Mouse (Mus musculus) ZHBTc4 (cell line): ENCODE results near the gene Rnf149.
A peak's percentile ranks its signal among the peaks of the same experiment; 100 is the strongest.

ENCODE experiments used
- DNase-seq: peaks from one replicate; pipeline ENCODE4 v3.0.0-alpha.2; 2011; ENCODE audit warnings: low read depth, low spot score

Rnf149 gene

DNA sequence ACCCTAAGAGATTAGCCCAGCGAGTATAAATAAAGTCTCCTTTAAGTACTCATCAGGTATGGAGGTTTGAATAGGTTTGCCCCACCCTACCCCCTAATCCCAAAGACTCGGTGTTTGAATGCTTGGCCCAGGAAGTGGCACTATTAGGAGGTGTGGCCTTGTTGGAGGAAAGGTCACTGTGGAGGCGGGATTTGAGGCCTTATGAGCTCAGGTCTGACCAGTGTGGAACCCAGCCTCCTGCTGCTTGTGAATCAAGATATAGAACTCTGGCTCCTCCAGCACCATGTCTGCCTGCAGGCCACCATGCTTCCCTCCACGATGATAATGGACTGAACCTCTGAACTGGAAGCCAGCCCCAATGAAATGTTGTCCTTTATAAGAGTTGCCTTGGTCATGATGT lies 46.2 kb downstream of the Rnf149 start:
- DNase-seq = peak; percentile 59

DNA sequence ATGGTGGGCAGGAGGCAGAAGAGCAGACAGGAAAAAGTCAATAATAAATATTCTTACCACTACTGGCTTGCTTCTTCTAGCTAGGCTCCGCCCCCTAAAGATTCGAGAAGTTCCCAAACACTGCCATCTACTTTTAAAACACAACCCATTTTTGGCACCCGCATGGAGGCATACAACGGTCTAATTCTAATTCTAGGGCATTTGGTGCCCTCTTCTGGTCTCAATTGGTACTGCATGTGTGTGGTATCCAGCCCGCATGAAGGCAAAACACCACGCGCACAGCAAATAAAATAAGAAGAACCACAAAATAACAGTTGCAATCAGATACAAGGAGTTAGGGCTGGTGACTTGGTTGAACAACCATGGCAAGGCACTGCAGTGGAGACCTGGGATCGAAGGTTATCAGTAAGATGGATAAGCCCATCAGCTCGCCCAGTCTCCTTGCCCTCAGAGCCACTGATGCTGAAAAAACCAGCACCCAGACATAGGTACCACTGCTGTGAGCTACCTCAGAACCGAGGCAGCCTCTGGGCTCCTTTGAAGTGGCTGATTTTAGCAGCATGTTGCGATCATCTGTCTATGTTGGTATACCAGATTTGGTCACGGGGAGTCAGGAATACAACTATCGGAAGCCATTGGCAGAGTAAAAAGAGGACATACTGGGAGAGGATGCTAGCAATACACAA lies 46.8 kb downstream of the Rnf149 start:
- DNase-seq = peak; percentile 91

DNA sequence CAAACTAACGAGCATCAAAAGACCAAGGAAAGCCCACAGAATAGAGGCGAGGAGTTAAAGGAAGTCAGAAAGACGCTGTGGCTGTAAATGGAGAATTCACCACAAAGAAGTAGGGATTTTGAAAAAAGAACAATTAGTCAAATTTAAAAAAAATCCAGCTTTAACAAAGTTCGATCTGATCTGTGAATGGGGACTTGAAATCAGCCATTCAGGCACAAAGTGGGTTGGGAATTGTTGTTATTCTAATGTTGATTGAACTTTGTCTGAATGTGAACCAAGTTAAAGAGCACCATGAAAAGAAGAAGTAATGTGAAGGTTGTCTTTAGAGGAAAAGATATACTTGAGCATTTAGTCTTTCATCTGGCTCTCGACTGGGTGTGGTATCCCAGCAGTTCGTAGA lies 48.9 kb downstream of the Rnf149 start:
- DNase-seq = peak; percentile 89

DNA sequence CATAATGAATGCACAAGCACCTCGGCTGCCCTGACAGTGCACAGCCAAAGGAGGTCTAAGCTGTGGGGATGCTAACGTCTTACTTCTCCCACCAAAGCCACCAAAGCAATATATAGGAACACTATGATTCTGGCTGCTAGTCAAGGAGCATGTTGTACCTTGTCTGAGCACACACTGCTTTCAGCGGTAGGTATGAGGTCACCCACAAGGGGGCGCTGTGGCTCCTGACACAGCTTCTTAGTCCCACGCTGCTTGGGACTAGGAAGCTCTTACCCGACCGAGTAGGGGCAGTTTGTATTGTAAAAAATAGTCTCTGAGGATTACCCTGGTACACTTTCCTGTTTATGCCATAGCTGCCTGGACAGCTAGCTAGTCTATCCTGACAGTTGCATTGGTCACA lies 49.8 kb downstream of the Rnf149 start:
- DNase-seq = peak; percentile 96

DNA sequence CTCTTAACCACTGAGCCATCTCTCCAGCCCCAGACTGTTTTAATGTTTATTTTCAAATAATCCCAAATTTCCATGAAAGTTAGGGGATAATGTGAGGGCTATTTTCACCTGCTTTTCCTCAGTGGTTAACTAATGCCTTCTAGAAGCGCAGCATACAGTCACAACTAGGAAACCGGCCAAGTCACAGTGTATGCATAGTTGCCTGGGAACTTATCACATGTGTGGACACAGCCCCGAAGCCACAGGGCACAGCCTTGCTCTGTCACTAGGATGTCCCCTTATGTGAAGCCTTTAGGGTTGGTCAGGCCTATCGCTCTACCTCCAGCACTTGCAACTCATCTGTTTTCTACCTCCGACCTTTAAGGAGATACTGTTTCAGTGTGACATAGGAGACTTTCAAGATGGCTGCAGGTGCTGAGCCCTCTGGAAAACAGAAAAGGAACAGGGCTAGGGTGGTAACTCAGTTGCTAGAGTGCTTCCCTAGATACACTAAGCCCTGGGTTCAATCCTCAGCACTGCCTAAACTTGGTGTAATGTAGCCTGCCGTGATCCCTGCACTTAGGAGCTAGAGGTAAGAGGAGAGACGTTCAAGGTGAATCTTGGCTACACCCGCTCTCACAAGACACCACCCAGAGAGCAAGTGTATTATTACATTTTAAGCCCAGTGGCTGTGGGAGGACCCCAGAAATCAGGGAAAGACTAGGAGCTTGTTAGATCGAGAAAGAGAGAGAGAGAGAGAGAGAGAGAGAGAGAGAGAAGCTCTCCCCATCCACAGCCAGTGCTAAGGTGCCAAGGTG lies 50.6 kb downstream of the Rnf149 start:
- no peak for DNase-seq

DNA sequence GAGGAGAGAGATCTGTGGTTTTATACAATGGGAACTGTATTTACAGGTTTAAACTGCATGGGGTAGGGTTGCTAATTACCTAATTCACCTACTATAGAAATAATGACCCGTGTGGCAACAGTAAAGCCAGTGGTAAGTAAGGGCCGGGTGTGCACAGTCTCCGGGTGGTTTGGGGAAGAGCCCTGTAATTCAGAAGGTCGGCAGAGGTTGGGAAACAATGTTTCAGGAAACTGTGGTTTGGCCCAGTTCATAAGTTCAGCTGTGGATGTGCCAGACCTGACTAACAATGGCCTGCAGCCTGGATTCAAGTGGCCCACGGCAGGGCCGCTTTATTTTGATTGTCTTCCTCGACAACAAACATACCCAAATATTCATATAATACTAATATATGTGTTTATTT lies 51.4 kb downstream of the Rnf149 start:
- DNase-seq = no peak

DNA sequence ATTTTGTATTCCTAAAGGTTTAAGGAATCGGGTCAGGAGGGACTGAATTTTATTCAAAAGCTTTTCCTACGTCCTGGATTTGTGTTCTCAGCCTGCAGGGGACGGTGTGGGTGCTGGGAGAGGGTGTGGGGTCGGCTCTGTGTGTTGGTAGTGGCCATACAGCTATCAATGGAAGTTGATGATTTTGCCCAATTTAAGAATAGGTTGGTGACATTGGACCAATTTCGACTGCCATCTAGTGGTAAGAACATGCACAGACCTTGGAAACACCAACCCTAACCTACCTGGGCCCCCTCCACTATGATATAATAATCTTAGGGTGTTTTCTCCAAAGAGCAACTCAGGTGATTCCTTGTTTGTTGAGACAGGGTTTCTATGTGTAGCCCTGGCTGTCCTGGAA lies 54.7 kb downstream of the Rnf149 start:
- DNase-seq = peak; percentile 61

DNA sequence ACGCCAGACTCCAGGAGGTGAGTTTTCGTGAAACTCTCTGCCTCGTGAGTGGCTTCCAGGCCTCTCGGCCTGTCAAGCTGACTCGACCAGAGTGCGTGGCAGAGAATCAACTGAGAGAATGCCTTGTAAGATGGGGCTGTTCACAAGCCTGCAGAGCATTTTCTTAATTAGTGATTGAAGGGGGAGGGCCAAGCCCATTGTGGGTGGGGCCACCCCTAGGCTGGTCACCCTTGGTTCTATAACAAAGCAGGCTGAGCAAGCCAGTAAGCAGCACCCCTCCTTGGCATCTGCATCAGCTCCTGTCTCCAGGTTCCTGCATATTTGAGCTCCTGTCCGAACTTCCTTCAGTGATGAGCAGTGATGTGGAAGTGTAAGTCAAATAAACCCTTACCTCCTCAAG lies 55.9 kb downstream of the Rnf149 start:
- DNase-seq = peak; percentile 88

DNA sequence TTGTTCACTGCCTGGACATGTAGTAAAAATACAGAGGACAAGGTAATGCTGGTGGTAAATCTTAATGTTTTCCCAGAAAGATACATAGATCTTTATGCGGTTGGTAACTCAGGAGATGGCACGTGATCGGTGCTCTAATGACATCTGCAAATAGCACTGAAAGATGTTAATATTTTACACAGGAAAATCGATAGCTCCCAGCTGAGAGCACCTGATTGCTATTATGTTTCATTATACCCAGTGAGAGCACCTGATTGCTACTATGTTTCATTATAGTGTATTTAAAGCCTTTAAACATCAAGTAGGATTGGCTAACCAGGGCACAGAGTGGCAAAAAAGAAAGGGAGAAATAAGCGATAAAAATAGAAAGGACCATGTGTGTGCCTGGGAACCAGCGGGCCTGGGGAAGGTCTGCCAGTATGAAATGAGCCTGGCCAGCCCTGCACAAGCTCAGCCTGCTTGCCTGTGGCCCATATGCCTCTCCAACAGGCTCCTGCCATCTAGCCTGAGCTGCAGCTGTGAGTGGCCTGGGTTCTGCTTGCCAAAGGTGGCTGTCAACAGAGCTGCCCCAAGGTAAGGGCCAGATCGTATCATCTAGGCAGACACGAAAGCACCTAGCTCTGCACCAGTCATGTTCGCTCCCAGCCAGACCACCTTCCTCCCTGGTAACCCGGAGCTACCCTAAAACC lies 61.8 kb downstream of the Rnf149 start:
- DNase-seq = no peak

DNA sequence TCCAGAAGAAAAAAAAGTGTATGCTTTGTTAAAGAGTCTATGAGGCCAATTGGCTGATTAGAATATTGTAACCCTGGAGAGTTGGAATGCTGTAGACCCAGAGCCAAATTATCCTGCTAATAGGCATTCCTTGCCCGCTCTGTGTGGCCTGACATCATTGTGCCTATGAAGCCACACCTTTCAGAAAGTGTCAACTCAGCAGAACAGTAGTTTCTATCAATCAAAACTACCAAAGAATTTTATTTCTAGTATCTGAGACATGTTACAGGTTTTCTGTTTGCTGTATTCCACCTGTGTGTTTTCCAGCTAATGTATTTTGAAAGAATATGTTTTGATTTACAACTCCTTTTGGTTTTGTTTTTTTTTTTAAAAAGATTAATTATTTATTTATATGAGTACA lies 65.0 kb downstream of the Rnf149 start:
- no peak for DNase-seq

DNA sequence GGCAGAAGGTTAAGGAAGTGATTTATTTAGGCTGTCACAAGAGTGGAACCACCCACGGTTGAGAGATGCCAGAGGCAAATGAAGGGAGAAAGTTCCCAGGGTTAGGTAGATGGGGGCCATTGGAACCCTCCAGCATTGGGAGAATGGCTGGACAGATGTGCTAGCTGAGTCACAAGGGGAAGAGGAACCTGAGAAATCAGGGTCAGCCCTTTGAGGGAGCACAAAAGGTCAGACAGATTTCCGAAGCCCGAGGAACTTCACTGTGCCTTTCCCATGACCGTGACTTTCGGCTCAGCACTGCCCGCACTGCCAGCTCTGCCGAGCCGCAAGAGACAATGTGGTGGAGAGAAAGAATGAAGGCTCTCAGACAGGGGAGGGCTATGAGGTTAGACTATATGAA lies 65.4 kb downstream of the Rnf149 start:
- no peak for DNase-seq

DNA sequence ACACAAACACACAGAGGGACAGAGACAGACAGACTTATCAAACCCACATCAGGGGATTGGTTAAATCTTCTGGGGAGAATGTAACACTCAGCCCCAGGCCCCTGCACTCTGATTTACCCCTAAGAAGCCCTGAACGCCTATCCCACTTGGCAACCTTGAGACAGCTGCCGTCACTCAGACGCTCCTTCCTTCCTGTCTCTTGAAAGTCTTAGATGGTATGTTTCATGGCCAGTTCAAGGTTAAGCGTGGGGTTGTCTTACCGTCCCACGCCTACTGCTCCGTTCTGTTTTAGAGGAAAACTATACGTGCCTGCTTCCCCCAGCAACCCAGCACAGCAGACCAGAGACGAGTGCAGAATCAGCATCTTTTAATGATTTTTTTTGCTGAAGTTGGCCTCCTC lies 71.6 kb downstream of the Rnf149 start:
- DNase-seq = peak; percentile 60

DNA sequence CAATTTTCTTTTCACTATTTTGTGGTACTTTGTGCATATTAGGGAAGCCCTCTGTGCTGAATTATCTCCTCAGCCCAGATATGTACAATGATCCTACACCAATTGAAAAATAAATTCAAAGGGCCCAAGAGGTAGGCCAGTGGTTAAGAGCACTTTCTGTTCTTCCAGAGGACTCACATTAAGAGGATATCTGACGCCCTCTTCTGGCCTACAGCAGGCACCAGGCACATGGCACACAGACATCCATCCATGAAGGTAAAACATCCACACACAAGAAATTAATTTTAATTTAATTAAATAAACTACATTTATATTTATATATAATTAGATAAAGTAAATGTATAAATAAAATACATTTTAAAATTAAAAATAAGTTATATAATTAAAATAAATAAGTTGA lies 72.9 kb downstream of the Rnf149 start:
- DNase-seq = peak; percentile 66

DNA sequence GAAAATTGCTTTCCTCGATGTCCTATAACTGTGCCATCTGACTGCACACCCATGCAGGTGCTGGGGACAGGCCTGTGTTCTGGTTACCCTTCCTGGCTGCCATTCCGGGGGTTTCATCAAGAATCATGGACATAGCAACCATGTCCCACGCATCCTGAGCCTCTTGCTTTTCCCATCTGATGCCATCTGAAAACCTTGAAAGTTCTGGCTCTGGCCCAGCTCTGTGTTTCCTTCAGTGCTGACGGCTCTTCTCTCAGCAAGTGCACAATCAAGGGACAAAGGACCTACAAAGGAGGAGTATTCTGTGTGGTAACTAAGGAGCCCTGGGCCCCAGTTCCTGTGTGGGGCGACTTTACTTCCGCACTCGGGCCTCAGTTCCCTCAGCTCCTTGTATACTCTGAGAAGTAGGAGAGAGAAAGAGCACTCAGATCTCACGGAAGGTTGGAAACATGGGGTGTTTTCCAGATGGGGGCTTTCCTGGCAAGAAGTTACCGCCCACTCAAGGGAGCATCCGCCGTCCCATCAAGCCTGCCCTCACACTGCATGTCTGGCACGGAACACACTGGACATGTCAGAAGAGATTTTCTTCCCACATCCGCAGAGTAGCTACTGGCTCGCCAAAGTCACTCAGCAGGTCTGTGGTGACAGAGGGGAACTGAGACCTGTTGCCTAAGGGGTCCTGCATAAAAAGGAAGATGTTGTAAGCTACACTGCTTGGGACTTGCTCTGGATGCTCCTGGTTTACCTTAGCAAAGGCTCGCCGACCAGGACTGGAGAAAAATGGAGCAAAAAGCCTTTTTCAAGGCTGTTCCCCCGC lies 74.2 kb downstream of the Rnf149 start:
- no peak for DNase-seq
